Mouse (Mus musculus) kidney, postnatal 25 days (tissue): Measurements from ENCODE around the gene Nptxr.

ENCODE experiments used
- DNase-seq, 2 experiments: peaks; one replicate each; pipeline ENCODE4 v3.0.0; 2021; ENCODE audit warnings: mixed read lengths in 2 of 2

Gene Nptxr

DNA sequence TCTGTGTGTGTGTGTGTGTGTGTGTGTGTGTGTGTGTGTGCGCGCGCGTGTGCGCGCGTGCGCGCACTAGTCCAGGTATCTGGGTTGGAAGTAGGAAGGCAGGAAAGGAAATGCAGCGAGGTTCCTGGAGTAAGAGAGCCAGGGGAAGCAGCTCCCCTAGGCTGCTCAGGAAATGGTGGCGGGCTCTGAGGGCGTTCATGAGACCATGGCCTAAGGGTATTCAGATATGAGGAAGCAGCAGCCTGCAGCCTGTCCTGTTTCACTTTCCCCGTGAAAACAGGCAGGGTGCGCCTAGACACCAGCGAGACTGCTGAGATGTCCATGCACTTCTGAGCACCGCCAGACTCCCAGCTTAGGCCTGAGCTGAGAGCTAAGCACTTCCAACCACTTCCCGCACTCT lies 52.8 kb downstream of the Nptxr start:
- no peak for DNase-seq

DNA sequence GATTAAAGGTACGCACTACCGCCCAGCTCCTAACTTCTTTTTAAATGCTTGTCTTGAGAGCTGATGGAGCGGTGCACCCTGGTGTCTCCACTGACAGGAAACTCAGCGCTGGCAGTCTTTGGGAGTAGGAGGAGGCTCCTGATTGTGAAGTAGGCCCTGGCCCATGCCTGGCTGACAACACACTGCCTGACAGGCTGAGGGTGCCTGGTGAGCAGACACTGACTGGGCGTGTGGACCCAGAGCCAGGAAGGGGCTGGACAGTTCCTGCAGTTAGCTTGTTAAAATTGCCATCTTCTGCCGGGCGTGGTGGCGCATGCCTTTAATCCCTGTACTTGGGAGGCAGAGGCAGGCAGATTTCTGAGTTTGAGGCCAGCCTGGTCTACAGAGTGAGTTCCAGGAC lies 54.3 kb downstream of the Nptxr start:
- no peak for DNase-seq

DNA sequence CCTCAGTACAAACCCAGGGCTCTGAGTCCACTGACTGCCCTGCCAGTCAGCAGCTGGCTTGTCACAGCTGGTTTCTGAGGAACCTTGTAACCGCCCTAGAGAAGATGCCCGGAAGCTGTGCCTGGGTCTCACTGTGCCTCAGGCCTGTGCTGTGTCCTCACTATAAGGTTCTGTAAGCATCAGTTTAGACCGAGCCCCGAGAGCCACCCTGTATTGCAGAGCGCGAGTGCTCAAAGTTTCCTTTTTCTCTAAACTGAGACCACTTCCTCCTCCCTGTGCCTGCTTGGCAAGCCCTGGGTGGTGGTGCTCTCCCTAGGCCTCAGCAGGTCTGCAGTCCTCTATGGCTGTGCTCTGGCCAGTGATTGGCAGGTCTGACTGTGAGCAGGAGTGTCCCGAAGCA lies 55.4 kb downstream of the Nptxr start:
- DNase-seq: no peak

DNA sequence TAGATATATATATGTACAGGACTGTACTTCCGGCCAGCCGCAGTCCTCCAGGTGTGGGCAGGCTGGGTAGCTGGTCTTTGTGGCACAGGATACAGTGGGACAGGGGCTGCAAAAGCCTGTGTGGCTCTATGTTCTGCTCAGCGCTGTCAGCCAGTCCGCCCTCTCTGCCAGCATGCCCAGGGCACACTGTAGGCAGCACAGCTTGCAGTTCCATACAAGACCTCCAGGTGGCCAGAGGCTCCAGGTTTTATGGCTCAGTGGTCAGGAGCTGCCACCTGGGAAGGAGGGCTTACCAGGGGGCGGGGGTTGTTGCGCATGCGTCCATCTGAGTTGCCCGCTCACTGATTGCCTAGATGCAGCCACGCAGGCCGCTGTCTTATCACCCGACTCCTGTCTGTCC lies 56.6 kb downstream of the Nptxr start:
- peak in 1 of 2 experiments; percentile 49 for DNase-seq

DNA sequence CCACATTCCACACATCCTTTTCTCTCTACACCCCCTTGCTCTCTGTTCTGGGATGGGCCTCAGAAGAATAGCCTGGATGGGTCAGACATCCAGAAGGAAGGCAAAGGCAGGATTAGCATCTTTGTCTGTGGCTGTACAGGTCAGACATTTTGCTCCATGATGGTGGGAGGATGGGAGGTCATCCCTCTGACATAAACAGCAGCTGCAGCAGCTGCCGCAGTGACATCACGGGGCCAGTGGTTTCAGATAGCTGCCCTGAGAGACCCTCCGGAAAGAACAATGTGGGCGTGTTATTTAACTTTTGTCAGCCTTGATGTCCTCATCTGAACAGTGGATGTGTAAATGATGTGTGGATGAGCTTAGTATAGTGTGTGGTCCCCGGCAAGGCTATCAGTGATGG lies 58.7 kb downstream of the Nptxr start:
- no peak for DNase-seq

DNA sequence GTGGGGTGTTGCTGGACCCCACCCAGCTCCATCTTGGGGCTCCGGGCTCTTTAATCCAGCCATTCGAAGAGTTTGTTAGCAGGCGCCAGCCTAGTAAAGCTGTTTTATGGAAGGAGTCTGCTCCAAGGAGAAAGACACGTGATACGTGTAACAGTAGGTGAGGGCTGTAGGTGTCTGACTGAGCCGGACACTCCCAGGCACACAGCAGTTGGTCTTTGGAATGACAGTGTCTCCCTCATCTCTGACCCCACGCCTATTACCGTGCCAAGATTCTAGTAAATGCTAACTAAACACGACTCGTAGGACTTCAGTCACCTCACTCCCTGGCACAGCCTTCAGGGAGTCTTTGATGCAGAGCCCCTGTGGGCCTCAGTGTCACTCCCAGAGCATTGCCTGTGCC lies 59.3 kb downstream of the Nptxr start:
- peak; percentile 59 to 80 for DNase-seq

DNA sequence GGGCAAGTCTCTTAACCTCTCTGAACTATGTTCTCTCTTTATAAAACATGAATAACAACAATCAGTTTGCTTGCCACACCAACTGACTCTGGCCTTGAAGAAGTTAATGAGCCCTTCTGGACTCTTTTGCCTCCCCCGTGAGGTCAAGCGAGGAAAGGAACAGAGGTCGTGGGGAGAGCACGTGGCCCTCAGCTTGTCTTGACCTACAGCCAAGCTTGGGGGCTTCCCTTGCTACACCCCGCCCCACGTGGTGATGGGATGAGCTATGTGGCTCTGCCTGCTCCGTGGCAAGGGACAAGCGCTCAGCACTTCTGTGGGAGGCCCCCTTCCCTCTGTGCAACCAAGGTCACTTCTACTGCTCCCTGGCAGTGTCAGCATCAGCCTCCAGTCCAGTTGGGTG lies 59.8 kb downstream of the Nptxr start:
- DNase-seq: peak; percentile 59 to 82

DNA sequence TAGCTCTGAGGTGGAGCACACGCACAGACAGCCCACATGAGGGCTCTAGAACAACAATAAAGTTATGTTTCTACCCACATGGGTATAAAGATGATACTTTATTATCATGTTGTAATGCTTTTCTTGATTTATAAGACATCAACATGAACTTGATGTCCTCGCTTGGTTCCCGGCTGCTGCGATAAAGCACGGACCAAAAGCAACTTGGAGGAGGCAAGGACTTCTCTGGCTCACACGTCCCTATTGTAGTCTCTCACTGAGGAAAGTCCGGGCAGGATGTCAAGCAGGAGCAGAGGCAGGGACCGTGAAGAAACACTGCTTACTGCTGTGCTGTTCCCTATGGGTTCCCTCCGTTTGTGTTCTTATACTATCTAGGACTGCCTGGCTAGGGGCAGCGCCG lies 60.6 kb downstream of the Nptxr start:
- DNase-seq: no peak

DNA sequence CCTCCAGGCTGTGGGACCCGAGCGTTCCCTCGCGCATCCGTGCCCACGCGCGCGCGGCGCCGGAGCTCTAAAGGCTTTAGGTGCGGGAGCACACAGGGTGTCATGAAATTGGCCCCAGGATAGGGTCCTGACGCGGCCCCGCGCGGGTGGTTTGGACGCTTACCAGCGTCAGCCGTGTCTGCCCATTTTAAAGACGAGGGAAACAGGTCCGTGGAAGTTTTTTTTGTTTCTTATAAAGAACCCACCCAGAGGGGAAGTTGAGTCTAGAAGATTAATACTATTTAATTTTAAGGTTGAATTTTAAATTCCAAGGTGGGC lies 61.9 kb downstream of the Nptxr start:
- no peak for DNase-seq

DNA sequence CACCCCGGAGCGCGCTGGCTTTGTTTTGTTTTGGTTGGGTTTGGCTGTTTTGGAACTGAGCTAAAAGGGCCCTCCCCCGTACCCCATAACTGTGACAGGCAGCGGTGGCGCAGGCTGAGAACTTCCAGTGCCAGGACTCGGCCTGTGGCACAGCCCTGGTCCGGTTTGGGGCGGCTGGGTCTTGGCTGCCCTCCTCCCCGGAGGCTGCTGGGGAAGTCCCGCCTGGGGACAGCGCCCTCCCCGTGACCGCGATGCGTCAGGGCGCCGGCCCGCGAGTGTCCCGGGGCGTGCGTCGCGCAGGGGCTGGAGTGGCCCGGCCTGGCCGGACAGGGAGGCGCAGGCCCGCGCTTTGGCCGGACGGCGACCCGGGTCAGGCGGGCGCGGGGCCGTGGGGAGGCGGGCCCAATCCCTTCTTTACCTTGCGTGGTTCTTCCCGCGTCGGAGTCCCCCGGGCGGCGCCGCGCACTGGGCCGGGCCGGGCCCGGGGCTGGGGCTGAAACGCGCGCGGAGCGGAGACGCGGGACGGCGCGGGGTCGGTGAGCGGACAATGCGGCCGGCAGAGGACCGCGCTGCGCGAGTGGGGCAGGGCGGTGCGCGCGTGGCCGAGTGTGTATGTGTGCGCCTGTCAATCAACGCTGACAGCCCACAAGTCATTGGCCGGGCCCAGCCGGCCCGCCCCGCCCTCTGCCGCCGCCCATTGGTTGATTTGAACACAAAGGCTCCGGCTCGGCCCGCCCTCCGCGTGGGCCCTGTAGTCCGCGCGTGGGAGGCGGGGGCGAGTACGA lies 62.5 kb downstream of the Nptxr start, which contains the start of gene Sun2:
Gene Sun2 (minus strand): TSS at position 616 of the 785 bp plus-strand sequence.
- peak; percentile 95 to 97 for DNase-seq

DNA sequence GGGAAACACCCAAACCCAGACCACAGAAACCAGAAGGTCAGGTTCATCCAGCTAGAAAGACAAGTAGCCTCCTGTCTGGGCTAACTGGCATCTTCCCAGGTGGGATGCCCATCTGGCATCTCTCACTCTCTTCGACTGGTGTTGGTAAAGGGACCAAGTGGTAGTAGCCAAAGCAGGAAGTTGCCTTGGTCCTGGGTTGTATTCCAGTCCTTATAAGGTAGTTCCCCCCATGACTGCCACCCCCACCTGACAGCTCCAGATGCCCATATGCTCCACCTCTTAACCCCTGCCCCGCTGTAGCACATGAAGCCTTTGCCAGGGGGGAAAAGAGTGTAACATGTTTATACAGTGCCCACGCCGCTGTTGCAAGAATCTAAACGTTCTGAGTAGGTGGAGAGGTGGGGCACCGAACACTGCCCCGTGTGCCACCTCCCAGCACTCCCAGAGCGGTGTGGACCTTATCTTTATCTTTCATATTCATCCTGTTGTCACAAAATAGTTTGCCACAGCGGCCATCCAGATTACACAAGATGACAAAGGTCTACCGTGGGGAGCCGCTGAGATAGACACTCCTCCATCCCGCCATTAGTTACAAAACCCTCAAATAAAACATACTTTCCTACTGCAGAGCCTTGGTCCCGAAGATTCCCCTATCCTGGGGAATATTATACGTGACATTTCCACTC lies 63.2 kb downstream of the Nptxr start:
- peak in 1 of 2 experiments; percentile 65 for DNase-seq

DNA sequence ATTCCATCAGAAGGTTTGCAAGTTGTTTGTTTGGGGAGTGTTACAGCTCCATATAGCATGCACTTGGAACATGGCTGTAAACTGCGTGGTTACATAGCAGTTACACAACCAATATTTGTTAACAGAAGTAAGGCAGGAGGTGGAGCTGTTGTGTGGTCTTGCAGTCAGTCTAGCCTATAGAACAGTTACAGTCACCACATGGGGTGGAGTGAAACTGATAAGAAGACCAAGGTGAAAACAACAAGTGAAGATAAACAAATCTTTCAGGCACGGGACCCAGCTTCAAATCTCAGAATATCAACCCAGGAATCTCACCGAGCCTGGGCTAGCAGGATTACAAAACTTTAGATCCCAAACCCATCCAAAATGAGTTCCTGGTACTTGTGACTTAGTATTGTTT lies 63.8 kb downstream of the Nptxr start:
- DNase-seq: no peak
